Mouse (Mus musculus): ENCODE measurements around the gene Dnajc16.

GRCm38 (mm10) chr4:141816776-141817655 is 26.3 kb upstream of the Dnajc16 start:
- TF ChIP-seq CTCF (IDR thresholded peaks at IDR 0.05) (no peak), EP300 (IDR thresholded peaks at IDR 0.05; ENCODE audit: insufficient read depth, low read depth, low read length) (no peak), POLR2A (IDR thresholded peaks at IDR 0.05; ENCODE audit: insufficient read depth, low read depth, low read length) (no peak)

All from heart, adult 2 months (tissue).